Mouse (Mus musculus): ENCODE results near the gene Car5a. TPM values are rescaled to one million over a fixed set of nuclear protein-coding genes. Genes with fewer than 3 reads are reported as not detected.

Car5a gene
- total RNA-seq, 2 experiments from 2014 or later = not detected

DNA sequence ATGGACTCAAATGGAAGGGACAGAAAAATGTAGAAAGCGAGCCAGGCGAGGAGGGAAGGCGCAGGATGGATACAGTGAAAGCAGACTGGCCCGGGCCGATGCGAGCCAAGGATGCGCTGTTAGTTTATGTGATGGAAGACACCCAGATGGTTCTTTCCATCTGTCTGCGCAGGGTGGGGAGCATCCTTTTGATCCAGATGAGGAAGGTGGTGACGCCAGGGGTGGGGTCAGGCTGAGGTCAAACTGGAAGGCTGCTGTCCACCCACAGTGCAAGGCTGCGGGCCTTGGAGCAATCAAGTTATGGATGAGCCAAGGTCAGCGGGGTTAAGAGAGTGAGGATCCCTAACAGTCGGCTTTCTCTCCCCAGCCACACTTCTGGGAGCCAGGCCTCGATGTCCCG lies 8.3 kb downstream of the Car5a start:
- ATAC-seq (replicated peaks; ENCODE audit: low FRiP score, poor library complexity, severe bottlenecking) = no peak

DNA sequence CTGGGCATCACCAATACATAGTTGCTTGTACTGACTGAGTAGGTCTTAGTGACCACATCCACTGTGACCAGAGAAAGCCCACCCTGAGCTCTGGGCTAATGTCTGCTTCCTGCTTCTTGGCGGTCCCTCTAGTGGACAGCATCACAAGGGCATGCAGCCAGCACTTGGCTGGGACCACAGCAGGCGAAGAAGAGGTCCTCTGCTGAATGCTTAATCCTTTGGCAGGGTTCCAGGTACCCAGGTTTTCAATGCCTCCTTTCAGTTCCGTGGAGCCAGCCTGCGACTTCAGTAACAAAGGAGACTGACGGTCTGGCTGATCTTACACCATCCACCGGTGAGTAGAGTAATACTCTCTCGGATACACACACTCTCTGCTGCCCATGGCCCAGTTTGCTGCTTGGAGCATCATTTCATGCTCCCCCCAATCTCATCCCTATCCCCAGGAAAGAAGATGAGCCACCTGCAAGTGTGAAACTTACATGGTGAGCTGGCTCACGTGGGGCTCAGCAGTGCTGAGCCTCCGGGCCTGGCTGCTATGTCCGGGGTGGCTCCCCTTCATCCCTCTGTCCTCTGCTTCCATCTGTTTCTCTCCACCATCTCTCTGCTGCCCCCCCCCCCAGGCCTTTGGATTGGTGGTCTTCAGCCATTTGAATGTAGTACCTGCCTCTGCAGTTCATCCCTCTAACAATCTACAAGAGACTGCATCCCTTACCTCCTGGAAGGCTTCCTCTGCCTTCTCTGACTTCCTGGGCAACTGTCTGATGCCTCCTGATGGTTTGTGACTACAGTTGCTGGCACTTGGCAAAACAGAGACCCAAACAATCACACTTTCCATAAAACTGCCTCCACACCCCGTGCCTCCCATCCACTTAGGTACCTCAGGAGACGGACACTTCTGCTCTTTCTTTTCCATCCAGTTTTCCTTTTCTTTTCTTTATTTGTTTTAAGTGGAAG lies 9.1 kb downstream of the Car5a start:
- no peak for ATAC-seq (replicated peaks; ENCODE audit: low FRiP score, poor library complexity, severe bottlenecking)

- ATAC-seq (replicated peaks; ENCODE audit: low FRiP score, poor library complexity, severe bottlenecking) = no peak
Measured at GRCm38 (mm10) chr8:121934923-121935322, 9.8 kb downstream of the Car5a start.

- ATAC-seq (replicated peaks; ENCODE audit: low FRiP score, poor library complexity, severe bottlenecking) = 0 out of 2 replicates have a peak, but pooled peaks have one; percentile 46
Measured at GRCm38 (mm10) chr8:121934506-121934905, 10.2 kb downstream of the Car5a start.

DNA sequence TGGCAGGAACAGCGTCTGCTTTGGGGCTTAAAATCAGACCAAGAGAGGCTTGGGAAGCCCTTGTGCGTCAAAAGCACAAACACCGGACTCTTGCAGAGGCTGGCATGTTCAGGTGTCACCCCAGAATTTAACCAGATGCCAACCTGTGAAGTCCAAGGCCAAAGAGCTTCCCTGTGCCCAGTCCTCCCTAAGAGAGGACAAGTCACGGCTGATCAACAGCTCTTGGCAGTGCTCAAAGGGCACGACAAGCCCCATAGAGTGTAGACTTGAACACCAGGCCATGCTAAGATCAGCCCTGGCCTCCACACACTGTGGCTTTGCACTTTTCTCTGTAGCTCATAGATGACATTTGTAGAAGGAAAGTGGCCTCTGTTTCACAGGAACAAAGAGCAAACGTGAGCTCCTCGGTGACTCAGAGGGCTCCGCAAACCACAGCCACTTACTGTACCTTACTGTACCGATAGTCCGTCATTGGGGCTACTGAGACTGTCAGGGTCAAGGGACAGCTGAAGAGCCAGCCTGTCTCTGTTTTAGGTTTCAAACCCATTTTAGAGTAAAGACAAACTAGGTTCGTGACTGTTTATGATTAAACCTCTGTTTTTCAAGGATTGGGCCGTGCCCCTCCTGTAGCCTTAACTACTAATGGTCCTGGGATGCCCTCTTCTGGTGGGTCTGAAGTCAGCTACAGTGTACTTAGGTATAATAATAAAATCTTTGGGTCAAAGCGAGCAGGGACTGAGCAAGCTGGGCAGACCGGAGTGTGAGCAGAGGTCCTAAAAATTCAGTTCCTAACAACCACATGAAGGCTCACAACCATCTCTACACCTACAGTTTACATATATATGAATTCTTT lies 11.8 kb downstream of the Car5a start:
- no peak for ATAC-seq (replicated peaks; ENCODE audit: low FRiP score, poor library complexity, severe bottlenecking)

- no peak for ATAC-seq (replicated peaks; ENCODE audit: low FRiP score, poor library complexity, severe bottlenecking)
Measured at GRCm38 (mm10) chr8:121932026-121932667, 12.6 kb downstream of the Car5a start.

- no peak for ATAC-seq (replicated peaks; ENCODE audit: low FRiP score, poor library complexity, severe bottlenecking)
Measured at GRCm38 (mm10) chr8:121931571-121931970, 13.1 kb downstream of the Car5a start.

DNA sequence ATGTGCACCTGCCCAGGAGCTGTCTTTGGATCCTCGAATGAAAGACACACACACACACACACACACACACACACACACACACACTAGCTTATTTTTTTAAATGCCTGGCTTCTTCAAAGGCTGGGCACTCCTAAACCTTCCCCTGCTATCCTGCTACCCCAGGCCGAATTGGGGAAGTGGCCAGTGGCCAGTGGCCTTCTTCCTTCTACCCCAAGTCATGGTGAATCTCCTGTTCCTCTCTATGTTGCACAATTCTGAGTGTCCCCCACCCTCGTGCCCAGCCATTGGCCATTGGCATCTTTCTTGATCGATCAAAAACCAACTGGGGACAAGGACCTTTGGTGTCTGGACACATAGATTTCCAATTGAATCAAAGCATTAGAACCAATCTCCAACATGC lies 14.7 kb downstream of the Car5a start:
- no peak for ATAC-seq (replicated peaks; ENCODE audit: low FRiP score, poor library complexity, severe bottlenecking)

DNA sequence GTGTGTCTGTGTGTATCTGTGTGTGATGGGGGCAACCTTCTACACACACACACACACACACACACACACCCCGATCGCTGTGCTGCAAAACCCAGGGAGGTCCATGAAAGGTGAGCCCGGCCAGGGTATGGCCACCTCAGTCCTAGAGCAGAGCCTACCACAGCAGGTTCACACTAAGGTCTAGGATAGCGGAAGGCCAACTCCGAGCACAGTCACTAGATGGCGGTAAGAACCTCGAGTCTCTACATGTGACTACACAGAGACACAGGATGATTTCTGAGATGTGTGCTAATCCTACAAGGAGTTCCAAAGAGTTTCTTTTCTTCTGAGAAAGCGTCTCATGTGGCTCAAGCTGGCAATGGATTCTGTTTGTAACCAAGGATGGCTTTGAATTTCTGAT lies 17.4 kb downstream of the Car5a start:
- ATAC-seq (replicated peaks; ENCODE audit: low FRiP score, poor library complexity, severe bottlenecking) = peak; percentile 56; the same call in 1 of the 2 replicates

DNA sequence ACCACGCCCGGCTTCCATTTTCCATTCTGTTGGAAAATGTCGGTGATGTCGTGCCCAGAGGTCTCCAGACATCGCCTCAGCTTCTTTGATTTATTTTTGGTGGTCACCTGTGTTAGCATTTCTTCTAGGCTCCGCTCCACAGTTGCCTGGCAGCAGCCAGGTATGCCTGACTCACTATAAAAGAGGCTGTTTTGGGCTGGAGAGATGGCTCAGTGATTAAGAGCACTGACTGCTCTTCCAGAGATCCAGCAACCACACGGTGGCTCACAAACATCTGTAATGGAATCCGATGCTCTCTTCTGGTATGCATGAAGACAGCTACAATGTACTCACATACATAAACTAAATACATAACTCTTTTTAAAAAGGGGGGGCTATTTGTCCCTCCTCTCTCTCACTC lies 18.4 kb downstream of the Car5a start:
- no peak for ATAC-seq (replicated peaks; ENCODE audit: low FRiP score, poor library complexity, severe bottlenecking)

GRCm38 (mm10) chr8:121925624-121926023 lies 19.1 kb downstream of the Car5a start:
- peak; percentile 81 for ATAC-seq (replicated peaks; ENCODE audit: low FRiP score, poor library complexity, severe bottlenecking)

GRCm38 (mm10) chr8:121924681-121925080 lies 20.0 kb downstream of the Car5a start:
- ATAC-seq (replicated peaks; ENCODE audit: low FRiP score, poor library complexity, severe bottlenecking) = no peak

DNA sequence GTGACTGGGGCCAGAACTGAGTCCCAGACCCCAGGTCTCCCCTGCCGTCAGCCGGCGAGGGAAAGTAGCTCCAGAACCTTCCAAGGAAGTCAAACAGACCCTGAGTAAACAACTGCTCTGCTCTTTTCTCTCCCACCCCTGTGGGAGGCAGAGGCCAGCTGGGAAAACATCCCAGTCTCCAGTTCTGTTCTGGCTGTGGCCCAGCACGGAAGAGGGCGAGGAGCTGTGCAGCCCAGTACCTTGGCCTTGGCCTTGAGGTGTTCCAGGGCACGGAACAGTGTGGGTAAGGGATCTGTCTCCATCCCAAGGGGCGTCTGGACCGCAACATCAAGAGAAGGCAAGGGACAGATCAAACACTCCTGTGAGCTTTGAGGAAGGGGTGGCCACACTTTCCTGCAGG lies 22.6 kb downstream of the Car5a start:
- ATAC-seq (replicated peaks; ENCODE audit: low FRiP score, poor library complexity, severe bottlenecking) = no peak

DNA sequence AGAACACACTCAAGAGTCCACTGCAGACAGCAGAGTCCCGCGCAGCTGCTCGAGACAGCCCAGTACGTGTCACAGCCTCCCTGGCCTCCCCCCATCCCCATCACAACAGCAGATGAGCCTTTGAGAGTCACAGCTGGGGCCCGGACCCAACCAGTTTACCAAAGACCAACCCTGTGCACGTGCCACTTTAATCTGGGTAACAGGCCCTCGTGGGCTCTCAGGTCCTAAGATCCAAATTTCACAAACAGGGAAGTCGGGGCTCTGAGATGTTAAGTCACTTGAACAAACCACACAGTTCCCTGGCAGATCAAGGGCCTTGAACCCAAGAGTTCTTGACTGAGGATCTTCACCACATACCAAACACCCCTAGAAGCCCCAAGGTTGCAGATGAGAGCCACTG lies 23.1 kb downstream of the Car5a start:
- ATAC-seq (replicated peaks; ENCODE audit: low FRiP score, poor library complexity, severe bottlenecking) = no peak

- no peak for ATAC-seq (replicated peaks; ENCODE audit: low FRiP score, poor library complexity, severe bottlenecking)
Measured at GRCm38 (mm10) chr8:121919731-121920130, 25.0 kb downstream of the Car5a start.

GRCm38 (mm10) chr8:121919158-121919557 lies 25.5 kb downstream of the Car5a start:
- ATAC-seq (replicated peaks; ENCODE audit: low FRiP score, poor library complexity, severe bottlenecking) = no peak

DNA sequence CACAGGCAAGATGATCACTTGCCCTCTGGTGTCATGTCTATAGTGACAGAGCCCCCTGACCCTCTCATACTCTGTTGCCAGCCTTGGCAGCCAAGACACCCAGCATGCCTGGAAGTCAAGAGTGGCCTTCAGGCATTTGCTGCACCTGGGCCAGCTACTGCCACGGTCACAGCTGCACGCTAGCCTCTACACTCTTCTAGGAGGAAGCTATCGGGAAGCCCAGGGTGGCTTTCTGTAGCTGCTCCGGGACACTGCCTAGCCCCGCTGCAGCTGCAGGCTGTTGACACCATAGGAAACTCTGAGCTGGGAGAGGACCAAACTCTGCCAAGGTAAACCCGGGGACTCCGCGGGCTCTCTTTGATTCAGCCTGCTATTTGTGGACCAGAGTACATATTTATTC lies 31.3 kb downstream of the Car5a start:
- ATAC-seq (replicated peaks; ENCODE audit: low FRiP score, poor library complexity, severe bottlenecking) = no peak

DNA sequence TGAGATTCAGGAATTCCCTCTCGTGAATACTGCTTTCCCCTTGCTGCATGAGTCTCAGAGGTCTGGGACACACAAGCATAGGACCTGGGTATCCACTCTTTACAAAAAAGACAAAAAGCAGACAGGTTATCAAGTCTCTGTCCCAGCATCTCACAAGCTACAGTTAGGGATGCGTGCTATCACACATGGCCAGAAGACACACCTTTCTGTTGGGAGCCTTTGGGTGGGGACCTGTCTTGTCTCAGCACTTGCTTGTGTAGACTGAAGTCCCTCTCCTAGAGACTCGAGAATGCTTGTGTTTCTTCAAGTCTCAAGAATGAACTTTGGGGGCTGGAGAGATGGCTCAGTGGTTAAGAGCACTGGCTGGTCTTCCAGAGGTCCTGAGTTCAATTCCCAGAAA lies 31.9 kb downstream of the Car5a start:
- no peak for ATAC-seq (replicated peaks; ENCODE audit: low FRiP score, poor library complexity, severe bottlenecking)

DNA sequence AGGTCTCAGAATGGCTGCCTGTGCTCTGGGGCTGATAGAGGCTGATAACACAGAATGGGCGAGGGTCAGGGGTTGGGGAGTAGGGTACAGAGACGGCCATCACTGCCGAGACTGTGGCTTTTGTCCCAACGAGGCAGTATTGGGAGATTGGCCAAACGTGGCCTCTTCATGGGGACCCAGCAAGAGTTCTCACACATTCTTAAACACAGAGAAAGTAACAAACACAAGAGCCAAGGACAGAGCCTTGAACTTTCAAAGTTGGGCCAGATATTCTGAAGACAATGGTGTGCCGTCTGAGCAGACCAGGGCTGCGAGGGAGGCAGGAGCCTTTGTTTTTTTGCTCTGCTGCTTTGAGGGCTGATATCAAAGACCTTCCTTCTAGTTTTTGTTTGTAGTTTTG lies 32.7 kb downstream of the Car5a start:
- no peak for ATAC-seq (replicated peaks; ENCODE audit: low FRiP score, poor library complexity, severe bottlenecking)

DNA sequence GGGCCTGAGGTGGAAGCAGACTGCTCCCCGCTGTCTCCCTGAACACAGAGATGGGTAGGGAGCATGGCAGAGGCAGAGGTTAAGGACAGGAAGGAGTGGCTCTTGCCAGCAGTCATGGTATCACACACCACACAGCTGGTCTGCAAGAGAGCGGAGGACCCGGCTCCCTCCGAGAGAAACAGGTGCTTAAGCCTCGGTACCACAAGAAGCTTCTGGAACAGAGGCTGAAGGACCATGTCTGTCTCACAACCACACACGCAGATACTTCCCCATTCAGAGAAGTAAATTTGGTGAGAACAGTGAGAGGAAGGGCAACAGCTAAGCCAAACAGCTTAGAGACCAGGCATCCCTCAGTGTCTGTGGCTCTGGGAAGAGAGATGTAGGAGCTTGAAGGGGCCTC lies 33.3 kb downstream of the Car5a start:
- ATAC-seq (replicated peaks; ENCODE audit: low FRiP score, poor library complexity, severe bottlenecking) = no peak
